Mouse (Mus musculus) embryo, embryonic 11.5 days (tissue): ENCODE results near the gene Rpl3l.
"Not testable (repeated sequence)": the region's sequence is repeated elsewhere in the genome, so short reads cannot be mapped to it uniquely, and the experiment has no call there.

Experiments used
- DNase-seq: peaks from one replicate; pipeline ENCODE4 v3.0.0-alpha.2; 2012; ENCODE audit warnings: low read depth, low spot score

Rpl3l gene

GRCm38 (mm10) chr17:24719494-24720222 lies 8.0 kb upstream of the Rpl3l start:
- DNase-seq, result peak; percentile 97

GRCm38 (mm10) chr17:24720616-24721015 lies 7.0 kb upstream of the Rpl3l start:
- DNase-seq, result not testable (repeated sequence)

- DNase-seq, result not testable (repeated sequence)
Measured at GRCm38 (mm10) chr17:24721383-24721955, 6.2 kb upstream of the Rpl3l start.

GRCm38 (mm10) chr17:24722220-24722924 lies 5.2 kb upstream of the Rpl3l start:
- no peak for DNase-seq

GRCm38 (mm10) chr17:24723122-24723880 lies 4.3 kb upstream of the Rpl3l start:
- no peak for DNase-seq

GRCm38 (mm10) chr17:24723881-24724180 lies 3.8 kb upstream of the Rpl3l start:
- no peak for DNase-seq

- peak; percentile 92 for DNase-seq
Measured at GRCm38 (mm10) chr17:24724184-24724583, 3.4 kb upstream of the Rpl3l start, which contains the start of gene Ndufb10. Ndufb10 (minus strand) TSS chr17:24724478.

- DNase-seq, result no peak
Measured at GRCm38 (mm10) chr17:24725637-24726390, 1.8 kb upstream of the Rpl3l start.

GRCm38 (mm10) chr17:24728184-24728583 lies 564 bp downstream of the Rpl3l start:
- no peak for DNase-seq

- DNase-seq, result no peak
Measured at GRCm38 (mm10) chr17:24729067-24729466, 1.4 kb downstream of the Rpl3l start.

- DNase-seq, result no peak
Measured at GRCm38 (mm10) chr17:24730787-24731186, 3.2 kb downstream of the Rpl3l start.

- no peak for DNase-seq
Measured at GRCm38 (mm10) chr17:24732233-24732935, 4.8 kb downstream of the Rpl3l start.

- DNase-seq, result no peak
Measured at GRCm38 (mm10) chr17:24733434-24734050, 5.9 kb downstream of the Rpl3l start.

GRCm38 (mm10) chr17:24734513-24734912 lies 6.9 kb downstream of the Rpl3l start:
- no peak for DNase-seq

- DNase-seq, result no peak
Measured at GRCm38 (mm10) chr17:24735446-24735845, 7.8 kb downstream of the Rpl3l start.

- DNase-seq, result peak; percentile 92
Measured at GRCm38 (mm10) chr17:24736330-24737051, 8.9 kb downstream of the Rpl3l start, which contains the start of gene Msrb1. Msrb1 (plus strand) TSS chr17:24736642.

- DNase-seq, result no peak
Measured at GRCm38 (mm10) chr17:24737135-24737810, 9.7 kb downstream of the Rpl3l start.

GRCm38 (mm10) chr17:24738238-24738637 lies 10.6 kb downstream of the Rpl3l start:
- no peak for DNase-seq

GRCm38 (mm10) chr17:24739926-24740325 lies 12.3 kb downstream of the Rpl3l start:
- DNase-seq, result no peak
